Mouse (Mus musculus): ENCODE results near the gene Hand1.

Gene Hand1

DNA sequence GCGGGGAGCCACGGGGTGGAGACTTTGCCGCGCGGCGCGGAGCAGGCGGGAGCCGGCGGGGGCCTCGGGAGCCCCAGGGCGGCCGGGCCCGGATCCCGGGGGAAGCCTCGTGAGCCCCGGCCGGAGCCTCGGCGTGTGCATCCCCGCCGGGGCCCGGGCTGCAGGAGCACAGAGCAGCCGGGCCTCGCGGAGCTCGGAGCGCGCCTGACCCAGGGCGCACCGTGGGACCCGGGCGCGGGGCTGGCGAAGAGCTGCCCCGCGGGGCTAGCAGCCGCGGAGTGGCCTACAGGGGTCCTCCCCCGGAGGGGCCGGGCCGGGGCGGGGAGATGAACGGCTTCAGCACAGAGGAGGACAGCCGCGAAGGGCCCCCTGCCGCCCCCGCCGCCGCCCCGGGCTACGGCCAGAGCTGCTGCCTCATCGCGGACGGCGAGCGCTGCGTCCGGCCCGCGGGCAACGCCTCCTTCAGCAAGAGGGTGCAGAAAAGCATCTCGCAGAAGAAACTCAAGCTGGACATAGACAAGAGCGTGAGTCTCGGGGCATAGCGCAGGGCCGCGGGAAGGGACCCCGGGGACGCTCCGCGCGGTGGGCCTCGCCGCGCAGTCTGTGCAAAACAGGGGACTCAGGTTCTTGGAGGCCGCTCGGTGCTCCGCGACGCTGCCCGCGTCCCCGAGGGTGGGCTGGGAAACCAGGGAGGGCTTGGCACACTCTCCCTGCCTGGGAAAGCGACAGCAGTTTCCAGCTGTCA is 30.7 kb downstream of the Hand1 start:
- peak; percentile 58 for DNase-seq (ENCODE audit: low spot score)

DNA sequence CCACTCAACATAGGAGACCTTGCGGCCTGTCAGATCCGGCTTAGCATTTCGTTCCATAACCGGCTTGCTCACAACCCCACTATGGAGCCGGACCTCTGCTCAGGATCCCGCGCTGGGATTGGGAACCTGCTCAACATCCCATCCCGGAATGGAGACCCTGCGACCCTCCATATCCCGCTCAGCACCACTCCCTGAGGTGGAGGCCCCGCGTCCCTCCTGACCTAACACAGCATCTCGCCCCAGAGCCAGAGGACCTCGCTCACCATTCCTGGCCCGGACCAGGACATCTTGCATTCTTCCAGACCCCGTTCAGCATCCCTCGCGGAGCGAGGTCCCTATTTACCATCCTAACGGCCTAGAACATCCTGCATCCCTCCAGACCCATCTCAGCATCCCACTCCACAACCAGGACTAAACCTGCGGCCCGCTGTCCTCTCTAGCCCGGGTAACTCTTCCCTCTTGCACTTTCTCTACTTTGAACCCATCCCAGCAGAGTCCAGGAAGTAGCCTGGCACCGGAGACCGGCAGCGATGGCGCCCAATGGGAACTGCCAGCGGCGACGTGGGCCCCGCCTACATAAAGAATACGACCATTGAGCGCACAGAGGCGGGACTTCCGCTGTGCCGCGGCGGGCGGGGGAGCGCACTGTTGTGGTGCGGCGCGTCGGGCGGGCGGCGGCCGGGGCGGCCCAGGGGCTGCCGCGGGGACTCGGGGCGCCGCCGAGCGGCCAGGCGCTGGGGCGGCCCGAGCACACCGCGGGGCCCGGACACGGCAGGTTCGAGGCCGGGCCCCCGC is 31.4 kb downstream of the Hand1 start, which contains the start of gene Sap30l:
Sap30l (plus strand) TSS at position 667 of the 795 bp plus-strand sequence.
- DNase-seq (ENCODE audit: low spot score): peak; percentile 95

DNA sequence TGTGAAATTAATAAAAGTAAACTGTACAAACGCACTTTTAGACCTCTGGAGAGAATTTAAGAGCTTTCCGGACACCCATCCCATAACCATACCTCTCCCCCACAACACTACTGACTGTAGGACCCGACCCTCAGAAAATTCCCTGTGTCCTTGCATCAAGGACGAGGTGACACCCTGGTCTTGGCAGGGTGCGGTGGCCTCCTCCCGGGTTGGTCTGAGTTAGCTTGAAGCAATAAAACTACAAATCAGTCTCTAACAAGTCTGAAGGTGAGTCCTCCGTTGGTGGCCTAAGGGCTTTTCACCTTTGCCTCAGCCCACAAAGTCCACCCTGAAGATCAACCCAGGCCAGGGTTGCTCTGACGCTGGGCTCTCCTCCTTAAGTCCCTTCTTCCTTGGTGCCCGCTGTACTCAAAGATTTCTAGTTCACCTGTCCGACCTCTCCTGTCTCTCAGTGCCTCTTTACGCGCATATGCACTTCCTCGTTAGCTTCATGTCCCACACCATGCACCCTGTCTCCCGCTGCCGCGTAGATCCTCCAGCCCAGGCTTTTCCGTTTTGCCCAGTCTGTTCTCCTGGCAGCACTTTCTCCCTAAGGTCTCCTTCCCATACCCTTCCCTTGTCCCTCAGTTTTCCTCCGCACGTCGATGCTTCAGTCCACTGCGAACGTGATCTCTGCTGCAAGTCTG is 32.2 kb downstream of the Hand1 start:
- no peak for DNase-seq (ENCODE audit: low spot score)

DNA sequence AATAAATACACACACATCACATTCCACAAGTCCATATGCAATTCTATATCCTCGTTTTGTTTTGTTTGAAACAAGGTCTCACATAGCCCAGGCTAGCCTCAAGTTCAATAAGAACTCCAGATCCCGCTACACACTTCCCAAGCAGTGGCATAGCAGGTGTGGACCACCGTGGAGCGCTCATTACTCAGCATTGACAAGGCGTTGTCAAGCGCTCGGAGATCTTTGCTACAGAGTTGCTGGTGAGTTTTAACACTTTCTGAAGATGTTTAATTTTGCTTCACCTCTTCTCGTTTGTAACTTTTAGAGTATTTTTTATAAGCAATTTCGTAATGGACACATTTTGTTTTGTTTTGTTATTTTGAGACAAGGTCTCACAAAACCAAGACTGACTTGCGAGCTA is 33.2 kb downstream of the Hand1 start:
- DNase-seq (ENCODE audit: low spot score): peak; percentile 66

DNA sequence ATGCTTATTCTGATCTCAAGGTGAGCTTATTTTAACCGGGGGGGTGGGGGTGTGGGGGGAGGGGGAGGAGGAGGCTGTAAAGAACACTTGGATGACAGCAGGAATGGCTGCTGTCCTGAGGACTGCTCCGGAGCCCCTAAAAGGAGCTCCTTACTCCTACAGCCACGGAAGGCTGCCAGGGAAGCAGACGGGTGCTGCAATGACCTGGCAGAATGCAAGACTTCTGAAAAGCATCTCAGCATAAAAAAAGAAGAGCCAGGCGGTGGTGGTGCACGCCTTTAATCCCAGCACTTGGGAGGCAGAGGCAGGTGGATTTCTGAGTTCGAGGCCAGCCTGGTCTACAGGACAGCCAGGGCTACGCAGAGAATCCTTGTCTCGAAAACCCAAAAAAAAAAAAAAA is 34.8 kb downstream of the Hand1 start:
- no peak for DNase-seq (ENCODE audit: low spot score)

DNA sequence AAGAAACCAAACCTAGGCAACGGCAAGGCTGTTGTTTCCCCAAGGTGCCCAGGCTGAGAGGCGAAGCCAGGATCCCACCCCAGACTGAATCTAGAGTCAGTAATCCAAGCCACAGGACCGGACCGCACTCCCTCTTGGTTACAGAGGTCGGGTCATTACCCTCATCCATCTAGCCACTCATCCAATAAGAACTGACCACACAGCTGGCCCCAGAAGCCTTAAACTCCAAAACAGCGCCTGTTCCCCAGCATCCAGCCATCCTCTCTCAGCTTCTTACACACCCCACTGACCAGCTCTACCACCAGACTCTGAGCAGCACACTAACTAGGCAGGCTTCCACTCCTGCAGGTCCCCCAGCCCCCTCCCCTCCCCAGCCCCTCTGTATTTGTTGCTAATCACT is 37.5 kb downstream of the Hand1 start:
- no peak for DNase-seq (ENCODE audit: low spot score)

DNA sequence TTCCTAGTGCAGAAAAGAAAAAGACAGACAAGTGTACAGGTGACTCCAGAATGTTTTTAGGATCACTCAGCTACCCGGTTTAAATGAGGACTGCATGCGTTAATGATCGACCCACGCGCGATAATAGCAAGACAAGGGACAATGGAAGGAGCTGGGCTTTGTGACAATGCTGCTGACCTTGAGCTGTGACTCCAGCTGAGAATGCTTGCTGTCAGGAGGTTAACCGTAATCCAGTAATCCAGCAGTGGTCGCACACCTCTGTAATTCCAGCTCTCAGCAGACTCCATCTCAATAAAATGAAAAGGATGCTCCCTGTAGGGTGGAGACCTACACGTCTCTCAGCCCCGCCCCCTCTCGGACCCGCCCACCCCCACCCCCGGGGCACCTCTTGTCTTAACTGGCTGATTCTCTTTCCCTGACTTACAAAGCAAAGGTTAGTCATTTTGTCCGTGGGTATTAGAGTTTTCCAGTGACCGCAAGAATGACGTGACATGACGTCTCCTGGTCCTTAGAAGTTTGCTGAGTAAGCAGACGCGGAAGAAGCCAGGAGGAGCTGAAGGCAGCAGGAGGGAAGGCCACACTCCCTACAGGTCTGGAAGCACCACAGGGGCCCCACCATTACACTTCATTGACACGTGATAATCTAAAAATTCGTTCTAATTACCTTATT is 41.6 kb downstream of the Hand1 start:
- no peak for DNase-seq (ENCODE audit: low spot score)

DNA sequence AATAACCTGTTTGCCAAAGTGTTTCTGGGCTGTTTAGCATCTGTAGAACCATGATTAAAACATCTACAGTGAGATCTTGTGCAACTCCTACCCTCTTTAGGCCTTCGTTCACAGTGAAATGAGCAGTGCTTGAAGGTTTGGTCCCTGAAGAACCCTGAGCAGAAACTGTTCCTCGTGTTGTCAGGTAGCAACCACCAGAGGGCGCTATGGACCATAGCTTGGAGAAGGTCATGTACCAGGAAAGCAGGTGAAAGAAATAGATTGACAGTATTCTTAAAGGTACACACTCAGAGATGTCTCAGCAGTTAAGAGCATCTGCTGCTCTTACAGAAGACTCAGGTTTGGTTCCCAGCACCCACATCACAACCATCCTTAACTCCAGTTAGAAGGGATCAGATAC is 44.7 kb downstream of the Hand1 start:
- DNase-seq (ENCODE audit: low spot score): peak; percentile 38

DNA sequence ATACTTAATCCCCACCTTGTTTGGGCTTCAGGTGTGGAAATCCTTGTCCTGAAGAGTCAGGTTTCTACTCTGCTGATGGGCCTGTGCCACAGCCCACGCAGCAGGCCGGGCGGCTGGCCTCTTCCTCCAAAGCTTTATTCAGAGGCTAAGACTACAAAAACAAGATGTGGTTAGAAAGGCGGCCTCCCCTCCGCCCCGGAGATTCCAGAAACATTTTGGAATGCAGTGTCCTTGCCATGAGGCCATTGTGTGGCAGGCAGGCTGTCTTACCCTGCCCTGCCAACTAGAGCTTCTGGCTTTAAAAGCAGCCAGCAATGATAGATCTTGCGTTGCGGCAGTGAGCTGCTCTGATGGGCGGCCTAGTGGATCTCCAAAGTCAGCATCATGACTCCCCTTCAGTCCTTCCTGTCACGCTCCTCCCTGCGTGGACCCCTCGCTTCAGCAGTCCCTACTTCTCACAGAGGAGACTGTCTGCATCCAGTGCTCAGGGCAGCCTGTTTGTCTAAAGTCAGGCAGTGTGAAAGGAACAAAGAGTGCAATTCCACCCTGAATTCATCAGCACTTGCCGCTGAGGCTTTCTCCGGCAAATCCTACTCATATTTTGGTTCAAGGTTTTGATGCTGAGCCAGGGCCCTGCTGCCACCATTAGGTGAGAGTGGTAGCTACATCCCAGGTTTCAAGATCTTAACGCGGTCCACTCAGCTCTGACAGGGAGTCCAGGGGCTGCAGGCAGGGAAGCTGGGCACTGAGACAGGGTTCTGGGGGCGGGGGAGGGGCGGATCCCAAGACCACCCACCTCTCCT is 45.8 kb downstream of the Hand1 start:
- no peak for DNase-seq (ENCODE audit: low spot score)

DNA sequence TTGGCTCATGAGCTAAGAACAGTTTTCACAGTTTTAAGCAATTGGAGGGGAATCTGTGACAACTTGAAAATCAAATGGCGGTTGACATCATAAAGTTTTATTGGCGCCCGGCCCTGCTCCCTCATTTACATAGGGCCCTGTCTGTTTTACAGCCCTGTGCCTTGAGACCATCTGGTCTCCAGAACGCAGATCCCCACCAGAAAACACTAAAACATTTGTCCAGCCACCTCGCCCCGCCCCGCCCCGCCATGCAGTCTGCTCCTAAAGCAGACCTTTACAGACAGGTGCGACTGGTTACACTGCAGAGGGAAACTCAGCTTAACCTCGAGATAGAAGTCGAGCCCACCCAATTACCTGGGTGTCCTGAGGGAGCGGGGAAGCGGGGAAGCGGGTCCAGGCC is 52.8 kb downstream of the Hand1 start:
- DNase-seq (ENCODE audit: low spot score): no peak
